Comparison of ENCODE assay signal across 12 mouse cellular contexts in genomic region chr2:16452080-16452479, GRCm38 (mm10).
DNase-seq lines count a peak whose midpoint lies in the region; ATAC-seq and TF ChIP-seq lines count a peak whose summit lies in the region.
"Had no signal": no experiment of that assay in that cellular context is flagged by ENCODE, and none has a peak within 500 bp of the region (broad histone marks: within the 10 kb centered on the region; RNA-seq: fewer than 3 reads in every experiment).

No protein-coding gene starts in this region.

- H3K36me3 ChIP-seq in kidney, embryonic 14.5 days (ENCODE audit: control insufficient read depth, insufficient read depth, low read length), result no peaks in the 10 kb centered on the region
- no peaks in the 10 kb centered on the region for H3K36me3 ChIP-seq in testis, adult 2 months (ENCODE audit: control insufficient read depth, insufficient read depth, low read length)

- peaks cover 10% of the 10 kb centered on the region; the same call in 1 of the 2 replicates for H3K4me1 ChIP-seq in kidney, embryonic 14.5 days (ENCODE audit: control insufficient read depth, insufficient read depth, low read length)
- no peaks in the 10 kb centered on the region for H3K4me1 ChIP-seq in testis, adult 2 months (ENCODE audit: control insufficient read depth, insufficient read depth, low read length)

- H3K27me3 ChIP-seq in kidney, embryonic 14.5 days (ENCODE audit: control insufficient read depth, insufficient read depth, low read length), result no peaks in the 10 kb centered on the region
- no peaks in the 10 kb centered on the region for H3K27me3 ChIP-seq in testis, adult 2 months (ENCODE audit: control insufficient read depth, insufficient read depth, low read length)

- peak; percentile 6 for DNase-seq in kidney, adult 18-20 months
- DNase-seq in testis, postnatal 14 days (ENCODE audit: low spot score), result no peak
- peak; percentile 1 for DNase-seq in c-Kit-positive CD71-positive TER-119-negative erythroid progenitor cells, embryonic 14.5 days (ENCODE audit: low read depth)
- peak; percentile 28 to 33 for DNase-seq in thymus, postnatal 36 days
- DNase-seq in layer of hippocampus, postnatal 25 days (ENCODE audit: extremely low spot score in 1 of 2, low spot score in 1 of 2), result no peak
- DNase-seq in frontal cortex, postnatal 10 days (ENCODE audit: low spot score in 2 of 2), result no peak
- DNase-seq: cerebellum, adult 9-11 months had no signal

- H3K4me2 ChIP-seq in kidney, embryonic 14.5 days (replicated peaks; ENCODE audit: low read depth, low read length), result no peak overlapping the region
- H3K4me2 ChIP-seq: hindbrain, embryonic 14.5 days had no signal

- ATAC-seq in kidney, embryonic 14.5 days (ENCODE audit: low FRiP score, low TSS enrichment), result no peak

- H3K4me3 ChIP-seq in kidney, embryonic 14.5 days (ENCODE audit: low read length), result no peak overlapping the region
- no peak overlapping the region for H3K4me3 ChIP-seq in testis, adult 2 months (ENCODE audit: control insufficient read depth, low read depth, low read length)
- H3K4me3 ChIP-seq: erythroblast, embryonic 14.5 days; myocyte had no signal

- TF ChIP-seq CTCF in testis, adult 2 months (IDR thresholded peaks at IDR 0.05; ENCODE audit: control insufficient read depth, insufficient read depth, insufficient replicate concordance, low read depth, low read length), result peak; percentile 50; the same call in 1 of the 2 replicates

- 93% methylated on average over 3 of the region's 3 CpGs for WGBS in kidney, embryonic 14.5 days

- no peak for TF ChIP-seq POLR2A in testis, adult 2 months (IDR thresholded peaks at IDR 0.05; ENCODE audit: control insufficient read depth, low read depth, low read length)

- H3K27ac ChIP-seq in kidney, embryonic 14.5 days (ENCODE audit: low read depth, low read length), result no peak overlapping the region
- H3K27ac ChIP-seq in testis, adult 2 months (ENCODE audit: control insufficient read depth, insufficient read depth, low read depth, low read length), result no peak overlapping the region; the same call in 1 of the 2 replicates
- H3K27ac ChIP-seq: hindbrain, embryonic 14.5 days had no signal

- H3K9me3 ChIP-seq in kidney, embryonic 14.5 days (ENCODE audit: control insufficient read depth, low read length), result peaks cover 3% of the 10 kb centered on the region; the same call in 1 of the 2 replicates

- H3K9ac ChIP-seq in kidney, embryonic 14.5 days (ENCODE audit: low read depth, low read length), result no peak overlapping the region
- H3K9ac ChIP-seq: hindbrain, embryonic 14.5 days had no signal

Comparison
In these comparisons a context has a peak if more than half of its experiments do, and no peak if none do; other contexts are left out.
1. DNase-seq: peak in kidney, adult 18-20 months (single experiment), c-Kit-positive CD71-positive TER-119-negative erythroid progenitor cells, embryonic 14.5 days (single experiment) and thymus, postnatal 36 days (2 of 2); none in testis, postnatal 14 days (single experiment), layer of hippocampus, postnatal 25 days (0 of 2) and frontal cortex, postnatal 10 days (0 of 2).